Comparison of ENCODE assay signal across 8 mouse cellular contexts in the genomic region with DNA sequence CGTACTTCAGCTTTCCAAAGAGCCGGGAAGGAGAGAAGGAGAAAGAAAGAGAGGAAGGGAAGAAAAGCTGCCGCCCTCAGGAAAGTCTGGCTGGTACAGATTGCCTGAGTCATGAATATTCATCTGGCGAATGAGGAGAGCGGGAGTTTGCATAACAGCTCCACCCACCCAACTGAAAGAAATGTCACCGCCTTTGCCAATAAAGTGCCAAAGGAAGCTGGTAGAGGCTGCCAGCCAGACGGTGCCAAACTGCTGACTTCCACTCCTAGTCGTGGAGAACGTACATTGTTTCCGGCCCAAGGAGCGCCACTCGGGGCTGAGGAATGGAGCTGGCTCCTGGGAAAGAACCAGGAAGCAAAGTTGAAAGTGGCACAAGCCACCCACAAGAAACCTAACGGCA. TPM values are rescaled to one million over a fixed set of nuclear protein-coding genes. Genes with fewer than 3 reads are reported as not detected.
A peak's percentile ranks its signal among the peaks of the same experiment; 100 is the strongest.
DNase-seq lines count a peak whose midpoint lies in the region; ATAC-seq lines count a peak whose summit lies in the region.

No protein-coding gene starts in this region.

- peak; percentile 2 for DNase-seq in cerebellum, adult 11 months
- peak; percentile 64 for DNase-seq in 3134 (ENCODE audit: extremely low read depth, insufficient read length, low spot score)
- peak; percentile 7 to 22 for DNase-seq in cerebellum, postnatal 36 days
- DNase-seq in left cerebral cortex, adult 18-20 months (ENCODE audit: low spot score in 2 of 2), result peak; percentile 80 to 90
- peak; percentile 83 to 88 for DNase-seq in right cerebral cortex, adult 2 months (ENCODE audit: low spot score in 2 of 2)
- DNase-seq in c-Kit-positive CD71-positive TER-119-positive erythroid progenitor cells, embryonic 14.5 days (ENCODE audit: low spot score), result no peak

- no peak for ATAC-seq in cerebellum, adult (ENCODE audit: insufficient number of reproducible peaks, low FRiP score, low TSS enrichment)
- peak; percentile 81 to 83 for ATAC-seq in hematopoietic stem cell, adult 5-6 weeks (replicated peaks in 1 of 2; ENCODE audit: insufficient read depth in 1 of 2, low FRiP score in 2 of 2, low TSS enrichment in 1 of 2, low read depth in 1 of 2, poor library complexity in 2 of 2, severe bottlenecking in 2 of 2)

RNA-seq across cellular contexts. Expression of gene 3100002H09Rik, which starts 15.7 kb away (rescaled TPM):
- total RNA-seq in hematopoietic stem cell, adult 5-6 weeks (2017), result not detected in 2 replicates
- total RNA-seq in left cerebral cortex, adult 18-20 months (2021), result under 1 TPM in 1 of 2 experiments, not detected in 1; 0.86 TPM
